Mouse (Mus musculus) MEL (cell line): ENCODE measurements around the gene Amz2. TPM values are rescaled to one million over a fixed set of nuclear protein-coding genes. Genes with fewer than 3 reads are reported as not detected.

Experiments
- DNase-seq: peaks from one replicate; pipeline ENCODE4 v3.0.0; 2011; ENCODE audit warnings: low read depth, low spot score
- H3K27ac ChIP-seq: 2 replicates; pipeline ENCODE4 v1.5.1; 2012; ENCODE audit warnings: low read depth, mild to moderate bottlenecking, control low read depth, low read length, moderate library complexity; ENCODE audit not compliant: control insufficient read depth
- H3K27me3 ChIP-seq, 2 experiments: fragments of 150-350 bp in 1 of 2; sonication (generic) in 1 of 2; 2 replicates each; pipeline ENCODE4 v1.6.1; 2012; ENCODE audit warnings: low read length in 2 of 2, mild to moderate bottlenecking in 2 of 2, improper control_type of control experiment in 1 of 2, moderate library complexity in 1 of 2; ENCODE audit not compliant: insufficient read depth in 2 of 2, control insufficient read depth in 1 of 2
- H3K36me3 ChIP-seq, 2 experiments: 2 replicates each; pipeline ENCODE4 v1.6.1; 2012 to 2014; ENCODE audit warnings: low read length in 2 of 2, improper control_type of control experiment in 1 of 2, inconsistent platforms in 1 of 2, mild to moderate bottlenecking in 1 of 2; ENCODE audit not compliant: insufficient read depth in 2 of 2, control insufficient read depth in 1 of 2
- H3K4me1 ChIP-seq, 2 experiments: fragments of 150-350 bp in 1 of 2; sonication (generic) in 1 of 2; 2 replicates each; pipeline ENCODE4 v1.6.1; 2012; ENCODE audit warnings: low read length in 2 of 2, improper control_type of control experiment in 1 of 2, mild to moderate bottlenecking in 1 of 2; ENCODE audit not compliant: insufficient read depth in 2 of 2, control insufficient read depth in 1 of 2
- H3K4me3 ChIP-seq, 2 experiments: fragments of 150-350 bp in 1 of 2; sonication (generic) in 1 of 2; 2 replicates each; pipeline ENCODE4 v1.5.1; 2012; ENCODE audit warnings: low read depth in 2 of 2, low read length in 2 of 2, mild to moderate bottlenecking in 2 of 2, moderate library complexity in 2 of 2, control low read depth in 1 of 2, improper control_type of control experiment in 1 of 2; ENCODE audit not compliant: control insufficient read depth in 1 of 2, insufficient read depth in 1 of 2
- H3K79me2 ChIP-seq: 2 replicates; pipeline ENCODE4 v1.6.1; 2012; ENCODE audit warnings: mild to moderate bottlenecking, low read length, moderate library complexity; ENCODE audit not compliant: control insufficient read depth, poor library complexity, insufficient read depth
- H3K9ac ChIP-seq: 2 replicates; pipeline ENCODE4 v1.6.1; 2012; ENCODE audit warnings: low read depth, mild to moderate bottlenecking, control low read depth, low read length, moderate library complexity; ENCODE audit not compliant: control insufficient read depth, poor library complexity, severe bottlenecking
- H3K9me3 ChIP-seq: fragments of 150-350 bp; sonication (generic); replicated peaks from 2 replicates; pipeline ENCODE4 v1.6.1; 2012; ENCODE audit warnings: mild to moderate bottlenecking, low read length, improper control_type of control experiment, moderate library complexity; ENCODE audit not compliant: insufficient read depth
- BHLHE40 ChIP-seq: IDR thresholded peaks from 2 replicates; pipeline ENCODE4 v1.6.1; 2012; ENCODE audit warnings: low read depth, mild to moderate bottlenecking, inconsistent platforms, low read length, improper control_type of control experiment, borderline replicate concordance
- CHD1 ChIP-seq: IDR thresholded peaks from 2 replicates; pipeline ENCODE4 v1.6.1; 2012; ENCODE audit warnings: low read depth, mild to moderate bottlenecking, inconsistent platforms, low read length, improper control_type of control experiment
- CHD2 ChIP-seq: IDR thresholded peaks from 2 replicates; pipeline ENCODE4 v1.6.1; 2011; ENCODE audit warnings: low read length, improper control_type of control experiment
- E2F4 ChIP-seq: IDR thresholded peaks from 2 replicates; pipeline ENCODE4 v1.6.1; 2011; ENCODE audit warnings: low read depth, low read length, improper control_type of control experiment, borderline replicate concordance
- EP300 ChIP-seq, 2 experiments: IDR thresholded peaks; 2 replicates each; pipeline ENCODE4 v1.6.1; 2011; ENCODE audit warnings: improper control_type of control experiment in 2 of 2, low read length in 2 of 2, low read depth in 1 of 2, mild to moderate bottlenecking in 1 of 2
- ETS1 ChIP-seq: IDR thresholded peaks from 2 replicates; pipeline ENCODE4 v1.6.1; 2012; ENCODE audit warnings: low read depth, mild to moderate bottlenecking, inconsistent platforms, low read length, improper control_type of control experiment, moderate library complexity
- GABPA ChIP-seq: IDR thresholded peaks from 2 replicates; pipeline ENCODE4 v1.6.1; 2012; ENCODE audit warnings: low read depth, mild to moderate bottlenecking, inconsistent platforms, low read length, improper control_type of control experiment, moderate library complexity
- HCFC1 ChIP-seq: IDR thresholded peaks from 2 replicates; pipeline ENCODE4 v1.6.1; 2012; ENCODE audit warnings: low read depth, mild to moderate bottlenecking, inconsistent platforms, low read length, improper control_type of control experiment, moderate library complexity
- KAT2A ChIP-seq: conservative IDR thresholded peaks from 2 replicates; pipeline ENCODE4 v1.6.1; 2012; ENCODE audit warnings: low read depth, low read length, improper control_type of control experiment, inconsistent platforms
- MAFK ChIP-seq: IDR thresholded peaks from 2 replicates; pipeline ENCODE4 v1.6.1; 2011; ENCODE audit warnings: low read depth, mild to moderate bottlenecking, low read length, improper control_type of control experiment, borderline replicate concordance
- MAZ ChIP-seq: IDR thresholded peaks from 2 replicates; pipeline ENCODE4 v1.6.1; 2012; ENCODE audit warnings: low read depth, mild to moderate bottlenecking, inconsistent platforms, low read length, improper control_type of control experiment
- MEF2A ChIP-seq: IDR thresholded peaks from 2 replicates; pipeline ENCODE4 v1.6.1; 2014; ENCODE audit warnings: low read depth, mild to moderate bottlenecking, inconsistent platforms, low read length, improper control_type of control experiment; ENCODE audit not compliant: poor library complexity, insufficient replicate concordance, severe bottlenecking; ENCODE audit errors: extremely low read depth
- MXI1 ChIP-seq: IDR thresholded peaks from 2 replicates; pipeline ENCODE4 v1.6.1; 2011; ENCODE audit warnings: mild to moderate bottlenecking, low read depth, low read length, improper control_type of control experiment
- MYB ChIP-seq: IDR thresholded peaks from 2 replicates; pipeline ENCODE4 v1.6.1; 2011; ENCODE audit warnings: mild to moderate bottlenecking, low read depth, low read length, improper control_type of control experiment
- MYC ChIP-seq: IDR thresholded peaks from 2 replicates; pipeline ENCODE4 v1.6.1; 2011; ENCODE audit warnings: low read depth, mild to moderate bottlenecking, low read length, improper control_type of control experiment, moderate library complexity
- NELFE ChIP-seq: IDR thresholded peaks from 2 replicates; pipeline ENCODE4 v1.6.1; 2011; ENCODE audit warnings: low read depth, low read length, improper control_type of control experiment
- NRF1 ChIP-seq: IDR thresholded peaks from 2 replicates; pipeline ENCODE4 v1.6.1; 2014; ENCODE audit warnings: low read depth, mild to moderate bottlenecking, inconsistent platforms, low read length, improper control_type of control experiment, moderate library complexity; ENCODE audit not compliant: poor library complexity, insufficient read depth, severe bottlenecking
- POLR2A ChIP-seq, 2 experiments: IDR thresholded peaks; 2 replicates each; pipeline ENCODE4 v1.6.1; 2011 to 2012; ENCODE audit warnings: low read length in 2 of 2, mild to moderate bottlenecking in 2 of 2, control low read depth in 1 of 2, improper control_type of control experiment in 1 of 2, low read depth in 1 of 2, moderate library complexity in 1 of 2; ENCODE audit not compliant: control insufficient read depth in 1 of 2, insufficient read depth in 1 of 2, poor library complexity in 1 of 2
- POLR2AphosphoS2 ChIP-seq: IDR thresholded peaks from 2 replicates; pipeline ENCODE4 v1.6.1; 2011; ENCODE audit warnings: low read length, improper control_type of control experiment
- POLR2AphosphoS5 ChIP-seq: IDR thresholded peaks from 2 replicates; pipeline ENCODE4 v1.6.1; 2012; ENCODE audit warnings: low read depth, borderline replicate concordance, mild to moderate bottlenecking, inconsistent platforms, low read length, moderate library complexity, mixed read lengths
- RAD21 ChIP-seq: IDR thresholded peaks from 2 replicates; pipeline ENCODE4 v1.6.1; 2011; ENCODE audit warnings: mild to moderate bottlenecking, low read depth, low read length, improper control_type of control experiment
- RCOR1 ChIP-seq: IDR thresholded peaks from 2 replicates; pipeline ENCODE4 v1.6.1; 2012; ENCODE audit warnings: low read depth, mild to moderate bottlenecking, inconsistent platforms, low read length, improper control_type of control experiment
- SIN3A ChIP-seq: IDR thresholded peaks from 2 replicates; pipeline ENCODE4 v1.6.1; 2012; ENCODE audit warnings: low read length, improper control_type of control experiment, inconsistent platforms
- SMC3 ChIP-seq: IDR thresholded peaks from 2 replicates; pipeline ENCODE4 v1.6.1; 2011; ENCODE audit warnings: low read depth, low read length, improper control_type of control experiment
- TAL1 ChIP-seq: IDR thresholded peaks from 2 replicates; pipeline ENCODE4 v1.6.1; 2012; ENCODE audit warnings: mild to moderate bottlenecking, inconsistent platforms, low read length, moderate library complexity, mixed read lengths
- TBP ChIP-seq: IDR thresholded peaks from 2 replicates; pipeline ENCODE4 v1.8.0; 2011; ENCODE audit warnings: low read depth, low read length, improper control_type of control experiment
- TCF12 ChIP-seq: IDR thresholded peaks from 2 replicates; pipeline ENCODE4 v1.6.1; 2014; ENCODE audit warnings: low read depth, mild to moderate bottlenecking, inconsistent platforms, low read length, improper control_type of control experiment, moderate library complexity
- UBTF ChIP-seq: IDR thresholded peaks from 2 replicates; pipeline ENCODE4 v1.6.1; 2012; ENCODE audit warnings: low read depth, mild to moderate bottlenecking, inconsistent platforms, low read length, improper control_type of control experiment, moderate library complexity, borderline replicate concordance; ENCODE audit not compliant: insufficient read depth
- ZC3H11A ChIP-seq: IDR thresholded peaks from 2 replicates; pipeline ENCODE4 v1.6.1; 2012; ENCODE audit warnings: low read depth, mild to moderate bottlenecking, inconsistent platforms, low read length, improper control_type of control experiment
- ZKSCAN1 ChIP-seq: IDR thresholded peaks from 2 replicates; pipeline ENCODE4 v1.6.1; 2012; ENCODE audit warnings: low read depth, mild to moderate bottlenecking, inconsistent platforms, low read length, improper control_type of control experiment, moderate library complexity
- ZMIZ1 ChIP-seq: IDR thresholded peaks from 2 replicates; pipeline ENCODE4 v1.6.1; 2012; ENCODE audit warnings: low read depth, mild to moderate bottlenecking, inconsistent platforms, low read length, improper control_type of control experiment, moderate library complexity
- ZNF384 ChIP-seq: IDR thresholded peaks from 2 replicates; pipeline ENCODE4 v1.6.1; 2012; ENCODE audit warnings: low read depth, mild to moderate bottlenecking, inconsistent platforms, low read length, improper control_type of control experiment
- polyA plus RNA-seq, 2 experiments: library from polyadenylated mRNA; stranded (reverse) in 1 of 2; unstranded in 1 of 2; fragments of >175 nt in 1 of 2; fragments of >200 nt in 1 of 2; gene quantifications; 2 replicates each; pipeline versions ENCODE4 v1.2.1 to v1.2.4; 2012; ENCODE audit warnings: low replicate concordance in 2 of 2, low read depth in 1 of 2; ENCODE audit not compliant: insufficient read length in 2 of 2, insufficient read depth in 1 of 2, missing spikeins in 1 of 2
- total RNA-seq: library from RNA; depleted of rRNA; stranded (reverse); fragments of 300-350 nt; gene quantifications from 2 replicates; pipeline ENCODE4 v1.2.3, GENCODE M21; 2012

Gene Amz2
- total and polyA plus RNA-seq, 3 experiments, result 40.2 to 1,743 (median 47.1) TPM

DNA sequence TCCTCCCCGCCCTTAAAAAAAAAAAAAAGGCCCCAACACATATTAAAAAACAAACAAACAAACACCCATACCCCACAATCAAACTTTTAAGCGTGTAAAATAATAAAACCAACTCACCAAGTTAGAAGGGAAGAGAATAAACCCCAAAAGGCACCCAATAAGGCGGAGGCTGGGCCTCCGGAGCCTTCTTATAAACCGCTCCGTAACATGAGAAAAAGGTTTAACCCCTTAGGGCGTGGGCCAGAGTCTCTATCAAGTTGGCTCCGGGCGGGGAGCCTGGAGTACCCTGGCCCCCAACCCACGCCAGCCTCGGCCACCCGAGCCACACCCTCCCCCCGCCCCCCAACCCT, 47.0 kb downstream of the Amz2 start (continued):
- TF ChIP-seq MYC (no peak), CHD2 (no peak), E2F4 (no peak), GABPA (no peak), MAZ (peak; percentile 81), RCOR1 (peak; percentile 51; the same call in 1 of the 2 replicates), CHD1 (peak; percentile 70; the same call in 1 of the 2 replicates), MEF2A (0 out of 2 replicates have a peak, but pooled peaks have one; percentile 20)
- TF ChIP-seq, all 39 proteins: peak for 20

DNA sequence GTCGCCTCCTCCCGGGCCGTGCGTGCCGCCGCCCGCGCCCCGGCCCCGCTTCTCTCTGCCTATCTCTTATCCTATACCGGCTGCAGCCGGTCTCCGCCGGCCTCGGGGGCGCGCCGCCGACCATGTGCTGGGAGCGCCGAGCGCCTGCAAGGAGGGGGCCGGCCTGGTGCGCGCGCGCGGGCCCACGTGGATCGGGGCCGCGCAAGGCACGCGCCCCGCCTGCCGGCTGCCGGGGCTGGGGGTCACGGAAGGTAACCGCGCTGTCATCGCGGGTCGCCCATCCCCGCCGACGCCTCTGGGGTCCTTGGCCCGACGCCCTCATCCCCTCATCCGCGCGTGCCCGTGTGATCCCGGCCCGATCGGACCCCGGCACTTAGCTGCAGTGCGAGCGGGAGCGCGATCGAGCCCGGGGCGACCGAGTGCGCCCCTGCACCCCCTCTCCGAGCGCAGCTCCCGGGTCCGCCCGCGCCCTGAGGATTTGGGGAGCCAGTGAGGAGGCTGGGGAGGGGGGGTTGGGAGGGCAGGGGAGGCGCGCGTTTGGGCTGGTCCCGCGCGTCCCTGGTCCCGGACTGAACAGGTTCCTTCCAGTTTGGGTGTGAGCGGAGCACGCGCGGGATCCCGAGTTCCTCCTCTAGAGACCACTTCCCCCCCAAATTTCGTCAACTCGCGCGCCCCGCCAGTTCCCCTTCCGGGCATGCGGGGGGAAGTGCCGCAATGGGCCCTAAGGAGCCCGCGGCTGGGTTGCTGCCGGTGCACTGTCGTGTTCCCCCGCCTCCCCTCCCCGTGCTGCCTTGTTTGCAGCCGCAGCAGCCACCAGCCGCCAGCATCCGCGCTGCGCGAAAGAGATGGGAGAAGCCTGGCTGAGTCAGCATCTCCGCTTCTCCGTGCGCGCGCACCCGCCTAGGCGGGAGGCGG, 47.7 kb downstream of the Amz2 start, which contains the start of the genes Arsg and Slc16a6:
TSS of gene Arsg (plus strand) at position 204 of the 915 bp plus-strand sequence.
TSS of gene Slc16a6 (minus strand) at position 428 of the 915 bp plus-strand sequence.
- Histone ChIP-seq H3K9me3 (no peaks in the 10 kb centered on the region), H3K27me3 (no peaks in the 10 kb centered on the region), H3K79me2 (peaks cover 48% of the 10 kb centered on the region), H3K4me1 (peaks cover 28 to 48% of the 10 kb centered on the region in 2 experiments), H3K27ac (peak within 1 kb of the TSS; percentile 96), H3K9ac (peak within 1 kb of the TSS; percentile 93), H3K4me3 (peak within 1 kb of the TSS; percentile 94 to 98), H3K36me3 (peaks cover 0 to 46% of the 10 kb centered on the region in 2 experiments; a peak in 2 of 4 replicates)
- DNase-seq, result peak; percentile 97
- peak; percentile 75 for TF ChIP-seq HCFC1
- TF ChIP-seq NRF1, result peak; percentile 64
- TF ChIP-seq TAL1, result no peak
- TF ChIP-seq EP300 (IDR thresholded peaks at IDR 0.05; ENCODE audit: low read depth in 1 of 2, low read length in 2 of 2), result peak in 1 of 2 experiments; percentile 39; a peak in 2 of 4 replicates
- no peak for TF ChIP-seq MEF2A
- TF ChIP-seq ZMIZ1, result peak; percentile 59
- TF ChIP-seq TCF12, result peak; percentile 45
- peak; percentile 77 for TF ChIP-seq NELFE
- TF ChIP-seq E2F4, result peak; percentile 60; the same call in 1 of the 2 replicates
- TF ChIP-seq MAFK, result peak; percentile 94
- peak; percentile 75 to 81 for TF ChIP-seq POLR2A (IDR thresholded peaks at IDR 0.05; ENCODE audit: control insufficient read depth in 1 of 2, insufficient read depth in 1 of 2, low read depth in 1 of 2, low read length in 2 of 2, poor library complexity in 1 of 2)
- no peak for TF ChIP-seq CHD1
- TF ChIP-seq ZC3H11A, result no peak
- TF ChIP-seq CHD2, result no peak
- TF ChIP-seq RAD21, result no peak
- no peak for TF ChIP-seq ZNF384
- no peak for TF ChIP-seq POLR2AphosphoS5
- peak; percentile 72 for TF ChIP-seq TBP
- no peak for TF ChIP-seq ZKSCAN1
- no peak for TF ChIP-seq BHLHE40
- TF ChIP-seq SMC3, result no peak
- peak; percentile 68 for TF ChIP-seq MYC
- no peak for TF ChIP-seq KAT2A
- TF ChIP-seq SIN3A, result peak; percentile 69
- no peak for TF ChIP-seq GABPA
- TF ChIP-seq MXI1, result peak; percentile 91
- 0 out of 2 replicates have a peak, but pooled peaks have one; percentile 73 for TF ChIP-seq UBTF
- TF ChIP-seq ETS1, result no peak
- TF ChIP-seq MAZ, result peak; percentile 82
- TF ChIP-seq MYB, result no peak
- TF ChIP-seq POLR2AphosphoS2, result peak; percentile 85
